Mouse (Mus musculus) testis, adult 2 months (tissue): ENCODE measurements around the gene Ifnar1.

Experiments used
- CTCF ChIP-seq: fragments of 200-500 bp; IDR thresholded peaks from 2 replicates; pipeline ENCODE4 v1.5.1; 2012; ENCODE audit warnings: low read depth, mild to moderate bottlenecking, inconsistent platforms, low read length, moderate library complexity; ENCODE audit not compliant: control insufficient read depth, insufficient read depth, insufficient replicate concordance
- POLR2A ChIP-seq: fragments of 200-500 bp; IDR thresholded peaks from 2 replicates; pipeline ENCODE4 v1.6.1; 2012; ENCODE audit warnings: low read depth, mild to moderate bottlenecking, inconsistent platforms, low read length, moderate library complexity; ENCODE audit not compliant: control insufficient read depth

- no peak for TF ChIP-seq CTCF
- no peak for TF ChIP-seq POLR2A
These were observed 26.1 kb upstream of the Ifnar1 start for GRCm38 (mm10) chr16:91458976-91459375.
